Mouse (Mus musculus) olfactory bulb, adult 2 months (tissue): ENCODE measurements at regions not wholly inside any gene's neighbourhood (a gene's known extent, or its start where the extent isn't known, plus 50 kb on each side); places are given as distances from the start of the nearest gene placed in this dataset.

Experiments
- CTCF ChIP-seq: fragments of 200-500 bp; IDR thresholded peaks from 2 replicates; pipeline ENCODE4 v1.5.1; 2012; ENCODE audit warnings: low read depth, mild to moderate bottlenecking, low read length, moderate library complexity; ENCODE audit not compliant: insufficient read depth
- POLR2A ChIP-seq: fragments of 200-500 bp; IDR thresholded peaks from 2 replicates; pipeline ENCODE4 v1.6.1; 2012; ENCODE audit warnings: mild to moderate bottlenecking, low read depth, low read length, moderate library complexity; ENCODE audit not compliant: insufficient read depth

DNA sequence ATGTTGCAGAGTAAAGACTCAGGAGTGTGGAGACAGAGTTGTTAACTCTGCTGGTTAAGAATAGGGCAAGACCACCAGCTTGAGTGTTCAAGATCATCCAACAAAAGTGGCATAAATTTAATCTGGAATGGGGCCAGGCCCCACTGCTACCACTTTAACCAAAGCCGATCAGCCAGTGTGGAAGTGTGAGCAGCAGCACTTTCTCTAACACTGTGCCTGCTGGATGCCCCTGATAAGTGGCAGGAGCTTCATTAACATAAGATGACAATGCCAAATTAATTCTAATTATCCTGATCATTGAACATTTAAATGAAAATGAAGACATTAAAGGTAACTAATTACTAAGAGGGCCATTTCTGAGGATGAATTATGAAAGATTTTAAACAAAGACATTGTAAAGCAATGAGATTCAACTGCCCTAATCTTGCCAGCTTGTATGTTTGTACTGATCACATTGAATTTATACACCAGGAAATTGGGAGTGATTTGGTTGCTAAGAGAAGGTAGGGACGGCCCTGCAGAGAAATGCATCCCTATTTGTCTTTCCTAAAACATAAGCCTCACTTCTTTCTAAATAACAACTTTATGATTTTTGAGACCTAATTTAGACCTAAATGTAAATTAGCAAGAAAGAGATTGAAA is 969.6 kb downstream of the Efnb2 start:
- TF ChIP-seq CTCF: no peak
- no peak for TF ChIP-seq POLR2A
